Mouse (Mus musculus): Measurements from ENCODE around the gene 9330182L06Rik. TPM values are rescaled to one million over a fixed set of nuclear protein-coding genes. Genes with fewer than 3 reads are reported as not detected.

Gene 9330182L06Rik
- polyA plus RNA-seq, 2 experiments from 2014 or later: not detected

DNA sequence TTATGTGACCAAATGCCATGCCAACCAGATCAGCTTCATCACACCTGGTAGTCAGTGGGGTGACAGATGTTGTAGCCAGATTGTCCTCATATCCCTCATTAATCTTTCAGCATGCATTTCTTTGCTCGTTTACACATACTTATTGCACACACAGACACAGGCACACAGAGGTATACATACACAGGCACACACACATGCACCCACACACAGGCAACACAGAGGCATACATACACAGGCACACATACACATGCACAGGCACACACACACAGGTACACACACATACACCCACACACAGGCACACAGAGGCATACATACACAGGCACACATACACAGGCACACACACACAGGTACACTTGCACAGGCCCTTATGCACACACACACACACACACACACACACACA is 99.0 kb downstream of the 9330182L06Rik start:
- no peak for ATAC-seq

GRCm38 (mm10) chr5:9367920-9368692 is 102.2 kb downstream of the 9330182L06Rik start:
- no peak for ATAC-seq

DNA sequence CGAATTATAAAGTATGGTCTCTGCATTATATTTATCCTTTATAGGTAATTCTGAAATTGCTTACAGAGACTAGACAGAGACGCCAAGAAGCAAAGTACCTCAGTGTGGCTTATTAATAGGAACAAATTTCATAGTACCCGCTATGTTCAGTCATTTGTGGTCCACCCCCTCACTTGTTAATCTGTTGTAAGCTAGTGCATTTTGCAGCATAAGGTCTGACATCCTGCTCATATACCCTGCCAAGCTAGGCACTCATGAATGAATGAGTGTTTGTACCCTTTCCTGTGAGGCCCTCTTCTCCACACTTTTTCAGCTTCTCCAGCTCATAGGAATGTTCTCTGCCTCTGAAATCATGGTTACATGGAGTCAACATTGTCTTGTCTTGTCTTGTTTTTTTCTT is 105.2 kb downstream of the 9330182L06Rik start:
- no peak for ATAC-seq

DNA sequence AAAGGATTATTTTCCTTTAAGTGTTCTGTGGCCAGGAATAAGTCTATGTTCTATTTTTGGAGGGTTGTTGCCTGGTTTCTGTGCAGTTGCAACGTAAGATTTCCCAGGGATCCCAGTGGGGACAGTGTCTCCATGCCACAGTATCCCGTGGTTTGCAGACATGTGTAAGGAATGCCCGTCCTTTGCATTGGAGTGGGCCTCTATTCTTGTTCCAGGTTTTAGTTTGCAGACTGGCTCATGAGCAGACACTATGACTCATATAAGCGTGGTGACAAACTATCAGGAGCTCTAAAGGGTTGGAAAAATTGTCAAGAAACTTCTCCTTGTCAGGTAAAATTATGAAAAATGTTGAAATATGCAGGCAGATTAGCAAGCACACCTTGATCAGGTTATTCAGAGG is 107.4 kb downstream of the 9330182L06Rik start:
- ATAC-seq: no peak

GRCm38 (mm10) chr5:9389968-9390367 is 124.0 kb downstream of the 9330182L06Rik start:
- no peak for ATAC-seq

DNA sequence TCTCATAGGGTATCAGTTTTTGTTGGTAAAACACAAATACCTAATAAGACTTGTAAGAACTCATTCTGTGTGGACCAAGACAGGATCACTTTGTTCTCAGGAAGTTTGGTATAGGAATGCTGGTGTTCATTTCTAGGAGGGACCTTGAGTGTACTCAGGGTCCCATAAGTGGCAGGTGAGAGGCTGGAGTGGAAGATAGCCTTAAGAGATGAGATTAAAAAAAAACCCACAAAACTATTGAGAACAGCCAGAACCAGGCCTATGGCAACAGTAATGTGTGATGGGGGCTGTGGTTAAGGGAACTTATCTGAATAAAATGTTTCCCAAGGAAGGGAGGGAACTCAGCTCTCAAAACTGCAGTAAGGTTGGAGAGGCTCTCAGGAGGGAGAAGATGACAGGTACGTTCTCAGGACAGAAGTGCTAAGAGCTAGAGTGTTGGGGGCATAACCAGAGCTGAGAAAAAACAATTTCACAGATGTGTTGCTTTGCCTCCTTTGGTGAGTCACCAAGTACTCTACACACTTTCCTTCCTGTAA is 126.0 kb downstream of the 9330182L06Rik start:
- ATAC-seq: no peak

DNA sequence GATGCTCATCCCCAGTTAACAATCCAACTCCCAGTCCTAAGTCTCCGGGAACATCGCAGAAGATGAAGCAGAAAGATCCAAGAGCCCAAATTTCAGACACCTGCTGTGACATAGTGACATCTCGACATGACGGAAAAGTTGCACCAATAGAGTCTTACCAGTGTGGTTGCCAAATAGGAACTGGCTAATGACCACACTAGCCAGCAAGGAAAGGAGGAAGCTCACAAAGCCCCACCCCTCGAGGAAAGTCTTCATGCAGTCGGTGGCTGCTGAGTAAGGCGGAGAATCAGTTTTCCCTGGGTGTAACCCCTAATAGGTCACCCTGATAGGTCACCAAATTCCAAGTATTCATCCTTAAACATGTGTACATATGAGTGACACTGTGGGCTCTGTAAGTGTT is 151.2 kb downstream of the 9330182L06Rik start:
- ATAC-seq: no peak

GRCm38 (mm10) chr5:9417802-9418201 is 151.9 kb downstream of the 9330182L06Rik start:
- no peak for ATAC-seq

- ATAC-seq: no peak
These were observed 154.0 kb downstream of the 9330182L06Rik start for GRCm38 (mm10) chr5:9419964-9420363.

DNA sequence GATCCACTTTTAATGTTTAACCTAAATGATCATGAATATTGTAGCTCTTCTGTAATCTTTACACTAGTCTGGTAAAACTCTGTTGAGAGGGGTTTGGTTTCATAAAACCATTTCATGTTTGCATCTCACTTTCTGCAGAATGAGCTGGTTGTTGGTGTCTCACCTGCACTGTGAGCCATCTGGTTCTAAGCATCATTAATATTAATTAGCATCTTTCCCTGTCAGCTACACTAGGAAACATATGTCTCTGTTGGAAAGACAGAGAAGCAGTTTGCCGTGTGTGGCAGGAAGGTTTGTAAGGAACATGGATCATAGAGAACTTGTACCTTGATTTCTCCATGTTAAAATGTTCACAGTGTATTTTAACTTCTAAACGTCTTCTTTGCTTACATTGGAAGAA is 158.5 kb downstream of the 9330182L06Rik start:
- ATAC-seq: no peak

GRCm38 (mm10) chr5:9427165-9427564 is 161.2 kb downstream of the 9330182L06Rik start:
- ATAC-seq: no peak

DNA sequence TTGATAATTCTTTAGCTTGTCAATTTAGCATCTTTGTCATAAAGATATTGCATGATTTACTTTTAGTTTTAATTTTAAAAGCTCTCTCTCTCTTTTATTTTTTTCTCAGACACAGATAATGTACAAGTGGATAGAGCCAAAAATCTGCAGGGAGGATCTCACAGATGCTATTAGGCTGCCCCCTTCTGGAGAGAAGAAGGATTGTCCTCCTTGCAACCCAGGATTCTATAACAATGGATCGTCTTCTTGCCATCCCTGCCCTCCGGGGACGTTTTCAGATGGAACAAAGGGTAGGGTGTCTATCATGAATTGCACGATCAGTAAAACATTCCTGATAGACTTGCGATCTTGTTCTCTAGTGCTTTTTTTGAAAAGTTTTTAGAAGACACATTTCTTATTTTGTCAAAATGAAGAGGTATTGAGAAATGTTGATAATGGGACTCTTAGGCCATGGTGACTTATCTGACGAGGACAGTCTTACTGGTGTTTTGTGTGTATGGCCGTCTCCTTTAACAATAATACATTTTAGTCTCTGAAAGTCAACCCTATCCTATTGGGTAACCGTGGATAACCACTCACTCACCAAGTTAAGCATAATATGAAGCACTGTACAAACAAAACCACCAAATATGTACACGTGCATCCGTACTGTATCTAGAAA is 161.8 kb downstream of the 9330182L06Rik start:
- ATAC-seq: no peak

GRCm38 (mm10) chr5:9428728-9429127 is 162.8 kb downstream of the 9330182L06Rik start:
- no peak for ATAC-seq

DNA sequence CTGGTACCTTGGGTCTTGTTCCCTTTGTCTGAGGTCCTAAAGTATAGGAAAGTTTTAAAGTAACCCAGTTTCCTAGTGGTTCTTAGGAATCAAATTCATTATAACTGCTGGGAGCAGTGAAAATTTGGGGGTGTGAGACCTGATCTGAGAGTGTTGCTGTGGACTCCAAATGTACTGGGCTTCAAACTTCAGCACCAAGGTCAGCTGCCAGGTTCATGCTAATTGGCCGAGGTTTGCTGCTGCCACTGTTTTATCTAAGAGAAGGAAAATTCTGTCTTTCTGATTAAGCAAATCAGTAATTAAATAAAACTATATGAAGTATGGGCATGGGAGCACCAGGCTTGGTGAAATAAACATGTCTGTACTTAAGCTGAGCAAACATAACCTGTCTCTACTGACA is 180.2 kb downstream of the 9330182L06Rik start:
- ATAC-seq: no peak

GRCm38 (mm10) chr5:9448931-9449330 is 183.0 kb downstream of the 9330182L06Rik start:
- no peak for ATAC-seq

DNA sequence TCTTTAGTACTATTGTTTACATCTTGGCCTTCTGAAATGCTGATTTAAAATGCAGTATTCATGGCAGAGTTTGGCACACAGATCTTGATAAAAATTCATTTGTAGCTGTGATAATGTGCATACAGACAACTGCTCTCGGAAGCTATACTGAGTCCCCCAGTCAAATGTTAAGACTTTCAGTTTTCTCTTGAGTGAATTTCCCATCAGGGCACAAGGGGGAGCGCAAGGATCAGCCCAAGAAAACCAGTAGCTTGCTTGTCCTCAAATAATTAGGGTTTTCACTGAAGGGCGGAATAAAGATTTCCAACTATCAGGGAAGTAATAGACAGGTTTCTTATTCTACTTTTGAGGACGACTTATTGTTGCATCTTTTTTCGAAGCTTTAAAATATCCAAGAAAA is 183.7 kb downstream of the 9330182L06Rik start:
- no peak for ATAC-seq

DNA sequence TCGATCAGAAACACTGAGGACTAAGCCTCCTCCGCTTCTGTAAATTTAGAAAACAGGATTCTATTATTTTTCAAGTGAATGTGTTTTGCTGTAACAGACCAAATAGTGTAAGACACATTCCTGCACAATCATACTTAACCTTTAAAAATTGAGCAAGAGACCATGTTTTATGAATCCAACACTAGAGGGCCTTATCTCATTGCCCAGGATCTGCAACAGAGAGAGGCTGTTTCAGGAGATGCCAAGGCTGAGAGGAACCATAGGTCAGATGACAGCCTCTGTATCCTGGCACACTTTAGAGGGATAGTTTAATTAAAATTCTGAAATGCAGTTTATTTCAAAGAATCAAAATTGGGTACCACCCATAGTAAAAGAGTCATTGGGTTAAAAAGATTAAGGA is 187.4 kb downstream of the 9330182L06Rik start:
- no peak for ATAC-seq

DNA sequence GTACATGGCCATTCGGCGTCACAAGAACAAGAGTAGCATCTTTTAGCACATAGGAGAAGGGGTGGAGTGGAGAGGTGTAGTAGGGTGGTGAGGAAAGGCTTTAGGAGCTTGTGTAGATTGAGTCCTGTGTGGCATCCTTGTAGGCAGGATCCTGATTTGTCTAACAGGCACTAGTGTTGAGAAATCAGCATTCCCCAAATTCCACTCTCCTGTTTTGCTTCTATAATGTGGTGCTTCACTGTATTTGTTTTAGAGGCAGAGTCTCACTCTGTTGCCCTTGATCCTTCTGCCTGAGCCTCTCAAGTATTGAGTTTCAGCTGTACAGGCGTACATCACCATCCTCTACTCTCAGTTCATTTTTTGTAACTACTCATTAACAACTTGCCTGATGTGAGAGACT is 211.7 kb downstream of the 9330182L06Rik start:
- ATAC-seq: no peak

DNA sequence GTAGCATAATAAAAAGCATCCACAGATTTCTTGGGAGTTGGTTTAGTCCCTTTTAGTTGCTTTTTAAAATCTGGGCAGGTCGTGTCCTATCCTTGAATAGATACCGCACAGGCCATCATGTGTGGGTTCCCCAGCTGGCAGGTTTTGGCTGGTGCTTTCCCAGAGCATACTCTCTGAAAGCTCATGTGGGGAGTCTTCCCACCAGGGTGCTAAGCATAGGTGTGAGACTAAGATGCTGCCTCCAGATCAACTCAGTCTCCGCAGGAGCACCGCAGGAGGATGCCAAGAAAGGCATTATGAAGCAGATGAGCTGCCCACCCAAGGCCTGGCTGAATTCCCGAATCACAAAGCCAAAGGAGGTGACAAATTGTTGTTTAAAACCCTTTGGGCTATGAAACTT is 229.5 kb downstream of the 9330182L06Rik start:
- no peak for ATAC-seq

GRCm38 (mm10) chr5:9497235-9497634 is 231.3 kb downstream of the 9330182L06Rik start:
- no peak for ATAC-seq

- ATAC-seq: no peak
These were observed 245.1 kb downstream of the 9330182L06Rik start for GRCm38 (mm10) chr5:9511027-9511426.

GRCm38 (mm10) chr5:9525507-9525906 is 259.6 kb downstream of the 9330182L06Rik start:
- ATAC-seq: no peak
